Mouse (Mus musculus) liver, adult 2 months (tissue): ENCODE data around the gene Fam131a.

Source experiments
- CTCF ChIP-seq: fragments of 200-500 bp; IDR thresholded peaks from 2 replicates; pipeline ENCODE4 v1.5.1; 2011; ENCODE audit warnings: low read depth, low read length, control low read depth
- POLR2A ChIP-seq: fragments of 200-500 bp; IDR thresholded peaks from 2 replicates; pipeline ENCODE4 v1.6.1; 2011; ENCODE audit warnings: low read length, control low read depth; ENCODE audit not compliant: insufficient read depth; ENCODE audit errors: extremely low read depth

GRCm38 (mm10) chr16:20692241-20692965, 638 bp upstream of the Fam131a start:
- TF ChIP-seq CTCF (no peak), POLR2A (no peak)
